Mouse (Mus musculus) limb, embryonic 11.5 days (tissue): ENCODE results near the gene Dlk2. TPM values are rescaled to one million over a fixed set of nuclear protein-coding genes. Genes with fewer than 3 reads are reported as not detected.

Source experiments
- ATAC-seq: fragments of 200-750 bp; cut with Nextera tagmentation; 2 replicates; pipeline ENCODE4 v1.8.0; 2017; ENCODE audit warnings: low read depth; ENCODE audit not compliant: insufficient number of reproducible peaks, low FRiP score, low TSS enrichment
- DNase-seq: peaks from one replicate; pipeline ENCODE4 v3.0.0-alpha.2; 2015; ENCODE audit warnings: low spot score
- H3K27ac ChIP-seq: fragments of 300-500 bp; sonication (generic); replicated peaks from 2 replicates; pipeline ENCODE4 v1.5.1; 2014; ENCODE audit warnings: low read depth, mild to moderate bottlenecking, low read length
- H3K27me3 ChIP-seq: fragments of 300-500 bp; sonication (generic); 2 replicates; pipeline ENCODE4 v1.6.1; 2014; ENCODE audit warnings: mild to moderate bottlenecking, low read length, mixed read lengths; ENCODE audit not compliant: control insufficient read depth, insufficient read depth
- H3K36me3 ChIP-seq: fragments of 300-500 bp; sonication (generic); 2 replicates; pipeline ENCODE4 v1.6.1; 2014; ENCODE audit warnings: mild to moderate bottlenecking, low read length, moderate library complexity, mixed read lengths; ENCODE audit not compliant: control insufficient read depth, insufficient read depth
- H3K4me1 ChIP-seq: fragments of 300-500 bp; sonication (generic); 2 replicates; pipeline ENCODE4 v1.6.1; 2014; ENCODE audit warnings: low read length, mixed read lengths; ENCODE audit not compliant: control insufficient read depth, insufficient read depth
- H3K4me2 ChIP-seq: fragments of 300-500 bp; sonication (generic); 2 replicates; pipeline ENCODE4 v1.6.1; 2014; ENCODE audit warnings: low read depth, mild to moderate bottlenecking, moderate library complexity; ENCODE audit not compliant: severe bottlenecking
- H3K4me3 ChIP-seq: fragments of 300-500 bp; sonication (generic); 2 replicates; pipeline ENCODE4 v1.5.1; 2014; ENCODE audit warnings: low read depth, low read length
- H3K9ac ChIP-seq: fragments of 300-500 bp; sonication (generic); 2 replicates; pipeline ENCODE4 v1.6.1; 2014; ENCODE audit warnings: mild to moderate bottlenecking, low read length
- H3K9me3 ChIP-seq: fragments of 300-500 bp; sonication (generic); 2 replicates; pipeline ENCODE4 v1.6.1; 2016; ENCODE audit warnings: low read length; ENCODE audit not compliant: control insufficient read depth
- WGBS: fragments of 180-500 bp; shearing (Covaris S2); extraction: QIAGEN DNeasy Blood & Tissue Kit; methylation state at CpG from one replicate; pipeline ENCODE4 v1.1.7; 2014; 5-methylcytosine and 5-hydroxymethylcytosine counted together
- polyA plus RNA-seq: library from polyadenylated mRNA; unstranded; fragments of >200 nt; fragmentation: Nextera tagmentation; extraction: Ambion mirVana; gene quantifications from 2 replicates; pipeline ENCODE4 v1.2.1, GENCODE M21; 2014

Dlk2 gene
- polyA plus RNA-seq, 1 experiment from 2014 or later, result 1.1 TPM

- H3K4me1 ChIP-seq, result no peaks in the 10 kb centered on the region
- no peaks in the 10 kb centered on the region for H3K36me3 ChIP-seq
- DNase-seq (no peak), ATAC-seq (no peak)
- H3K4me2 ChIP-seq, result no peak overlapping the region
- no peaks in the 10 kb centered on the region for H3K27me3 ChIP-seq
- H3K27ac ChIP-seq, result no peak overlapping the region
- no peaks in the 10 kb centered on the region; the same call in 1 of the 2 replicates for H3K9me3 ChIP-seq
- 75% methylated on average over 7 of the region's 7 CpGs for WGBS
- H3K9ac ChIP-seq, result no peak overlapping the region
- no peak overlapping the region for H3K4me3 ChIP-seq
These were observed 44.0 kb downstream of the Dlk2 start for GRCm38 (mm10) chr17:46341208-46341607.

GRCm38 (mm10) chr17:46351026-46351700 lies 53.9 kb downstream of the Dlk2 start:
- no peaks in the 10 kb centered on the region for H3K27me3 ChIP-seq
- H3K36me3 ChIP-seq, result no peaks in the 10 kb centered on the region
- ATAC-seq (no peak), DNase-seq (no peak)
- no peak overlapping the region for H3K27ac ChIP-seq
- H3K4me1 ChIP-seq, result no peaks in the 10 kb centered on the region
- no peak overlapping the region for H3K4me2 ChIP-seq
- H3K9me3 ChIP-seq, result no peaks in the 10 kb centered on the region; the same call in 1 of the 2 replicates
- no peak overlapping the region for H3K9ac ChIP-seq
- 82% methylated on average over 8 of the region's 8 CpGs for WGBS
- no peak overlapping the region for H3K4me3 ChIP-seq

Other genes with a start within 250 kb of the Dlk2 start
- 152 and 165 TPM in 2 replicates for gene Mrps18a, start 186.4 kb upstream of the Dlk2 start, polyA plus RNA-seq
- gene Rsph9, start 153.2 kb upstream of the Dlk2 start, polyA plus RNA-seq, result 12.1 and 13.1 TPM in 2 replicates
- 34.9 and 39.7 TPM in 2 replicates for gene Mad2l1bp, start 143.9 kb upstream of the Dlk2 start, polyA plus RNA-seq
- 29.4 and 30.1 TPM in 2 replicates for gene Gtpbp2, start 136.4 kb upstream of the Dlk2 start, polyA plus RNA-seq
- 10.3 and 13.6 TPM in 2 replicates for gene Polh, start 94.8 kb upstream of the Dlk2 start, polyA plus RNA-seq
- gene Xpo5, start 94.6 kb upstream of the Dlk2 start, polyA plus RNA-seq, result 73.0 and 73.8 TPM in 2 replicates
- 123 and 124 TPM in 2 replicates for gene Polr1c, start 49.4 kb upstream of the Dlk2 start, polyA plus RNA-seq
- 64.0 and 76.9 TPM in 2 replicates for gene Yipf3, start 49.3 kb upstream of the Dlk2 start, polyA plus RNA-seq
- gene Lrrc73, start 43.9 kb upstream of the Dlk2 start, polyA plus RNA-seq, result 0.69 and 0.72 TPM in 2 replicates
- 53.1 and 54.3 TPM in 2 replicates for gene Tjap1, start 14.4 kb upstream of the Dlk2 start, polyA plus RNA-seq
- gene Abcc10, start 30.9 kb downstream of the Dlk2 start, polyA plus RNA-seq, result 5.0 and 5.8 TPM in 2 replicates
- gene Zfp318, start 86.3 kb downstream of the Dlk2 start, polyA plus RNA-seq, result 16.1 and 17.0 TPM in 2 replicates
- gene Crip3, start 131.5 kb downstream of the Dlk2 start, polyA plus RNA-seq, result 0.31 TPM in 1 of 2 replicates, not detected in the other
- not detected in 2 replicates for gene Slc22a7, start 141.0 kb downstream of the Dlk2 start, polyA plus RNA-seq
- 0.27 and 0.58 TPM in 2 replicates for gene Ttbk1, start 190.3 kb downstream of the Dlk2 start, polyA plus RNA-seq
- 59.7 and 62.3 TPM in 2 replicates for gene Dnph1, start 199.3 kb downstream of the Dlk2 start, polyA plus RNA-seq
- gene Cul9, start 249.0 kb downstream of the Dlk2 start, polyA plus RNA-seq, result 3.8 and 3.9 TPM in 2 replicates